Mouse (Mus musculus) brain, embryonic 14.5 days (tissue): ENCODE data around the gene Shkbp1. TPM values are rescaled to one million over a fixed set of nuclear protein-coding genes. Genes with fewer than 3 reads are reported as not detected.

Experiments
- DNase-seq: peaks from one replicate; pipeline ENCODE4 v3.0.0-alpha.2; 2011; ENCODE audit warnings: low read depth
- CTCF ChIP-seq: fragments of 200-500 bp; IDR thresholded peaks from 2 replicates; pipeline ENCODE4 v1.5.1; 2012; ENCODE audit warnings: inconsistent platforms, mild to moderate bottlenecking, moderate library complexity, borderline replicate concordance; ENCODE audit not compliant: insufficient read depth, insufficient read length; ENCODE audit errors: extremely low read depth
- POLR2A ChIP-seq: fragments of 200-500 bp; IDR thresholded peaks from 2 replicates; pipeline ENCODE4 v1.6.1; 2012; ENCODE audit warnings: mild to moderate bottlenecking, inconsistent platforms, borderline replicate concordance; ENCODE audit not compliant: poor library complexity, insufficient read depth, insufficient read length, severe bottlenecking; ENCODE audit errors: extremely low read depth
- polyA plus RNA-seq: library from polyadenylated mRNA; depleted of rRNA; stranded (reverse); fragments of >200 nt; gene quantifications from 2 replicates; pipeline ENCODE4 v1.2.3, GENCODE M21; 2012; rRNA removed

The Shkbp1 gene
- polyA plus RNA-seq, 1 experiment: 142 TPM

- no peak for DNase-seq
- TF ChIP-seq CTCF: no peak
- no peak for TF ChIP-seq POLR2A
Observed at GRCm38 (mm10) chr7:27298816-27299215, 57.0 kb downstream of the Shkbp1 start.

DNA sequence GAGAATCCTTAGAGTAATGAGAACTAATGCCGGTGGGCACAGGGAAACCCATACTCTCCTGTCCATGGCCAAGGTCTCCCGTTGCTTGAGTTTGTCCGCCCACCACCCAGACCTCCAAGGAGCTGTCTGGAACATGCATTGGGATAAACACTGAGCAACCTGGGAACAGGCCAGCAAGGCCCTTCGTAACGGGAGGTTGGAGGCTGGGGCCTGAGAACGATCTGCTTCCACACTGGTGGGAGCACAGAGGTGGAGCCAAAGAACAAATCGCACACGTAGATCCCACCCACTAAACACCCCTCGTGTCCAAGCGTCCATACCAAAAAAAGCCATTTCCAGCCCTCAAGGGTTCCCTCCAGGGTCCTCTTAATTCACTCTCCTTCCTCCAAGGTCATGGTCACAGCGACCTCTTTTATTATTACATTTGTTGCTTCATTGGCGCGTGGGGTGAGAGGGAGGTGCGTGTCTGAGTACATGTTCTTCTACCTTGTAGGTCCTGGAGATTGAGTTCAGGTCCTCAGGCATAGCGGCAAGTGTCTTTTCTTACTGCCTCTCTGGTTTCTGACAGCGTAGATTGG is 57.7 kb downstream of the Shkbp1 start:
- DNase-seq: no peak
- no peak for TF ChIP-seq POLR2A
- TF ChIP-seq CTCF: no peak

- no peak for DNase-seq
- TF ChIP-seq POLR2A (no peak), CTCF (no peak)
Observed at GRCm38 (mm10) chr7:27296518-27296917, 59.3 kb downstream of the Shkbp1 start.

GRCm38 (mm10) chr7:27295956-27296355 is 59.9 kb downstream of the Shkbp1 start:
- TF ChIP-seq POLR2A: no peak
- no peak for TF ChIP-seq CTCF
- DNase-seq: no peak

Other genes starting within 250 kb of the Shkbp1 start
- 0.05 TPM in 1 of 2 replicates, not detected in the other for gene Cyp2f2, start 236.1 kb downstream of the Shkbp1 start, polyA plus RNA-seq
- not detected in 2 replicates for gene Cyp2t4, start 202.3 kb downstream of the Shkbp1 start, polyA plus RNA-seq
- gene Egln2, start 189.2 kb downstream of the Shkbp1 start, polyA plus RNA-seq: 129 and 131 TPM in 2 replicates
- gene Rab4b, start 177.1 kb downstream of the Shkbp1 start, polyA plus RNA-seq: 81.4 and 86.7 TPM in 2 replicates
- 0.16 TPM in 1 of 2 replicates, not detected in the other for gene Gm21983, start 174.9 kb downstream of the Shkbp1 start, polyA plus RNA-seq
- 12.3 and 14.6 TPM in 2 replicates for gene Mia, start 174.9 kb downstream of the Shkbp1 start, polyA plus RNA-seq
- 11.9 and 13.2 TPM in 2 replicates for gene BC024978, start 160.2 kb downstream of the Shkbp1 start, polyA plus RNA-seq
- 320 and 444 TPM in 2 replicates for gene Snrpa, start 159.7 kb downstream of the Shkbp1 start, polyA plus RNA-seq
- 15.3 and 15.9 TPM in 2 replicates for gene Itpkc, start 127.4 kb downstream of the Shkbp1 start, polyA plus RNA-seq
- gene Coq8b, start 123.0 kb downstream of the Shkbp1 start, polyA plus RNA-seq: 42.6 and 50.1 TPM in 2 replicates
- gene Numbl, start 97.6 kb downstream of the Shkbp1 start, polyA plus RNA-seq: 109 and 112 TPM in 2 replicates
- gene Ltbp4, start 18.3 kb downstream of the Shkbp1 start, polyA plus RNA-seq: 24.3 and 24.4 TPM in 2 replicates
- gene Gm20479, start 1.4 kb upstream of the Shkbp1 start, polyA plus RNA-seq: 0.20 TPM in 1 of 2 replicates, not detected in the other
- gene Sptbn4, start 91.7 kb upstream of the Shkbp1 start, polyA plus RNA-seq: 21.0 and 30.4 TPM in 2 replicates
- gene Blvrb, start 92.0 kb upstream of the Shkbp1 start, polyA plus RNA-seq: 13.9 and 19.1 TPM in 2 replicates
- gene Sertad3, start 117.7 kb upstream of the Shkbp1 start, polyA plus RNA-seq: 7.8 and 12.6 TPM in 2 replicates
- 4.7 and 5.7 TPM in 2 replicates for gene Sertad1, start 130.9 kb upstream of the Shkbp1 start, polyA plus RNA-seq
- 1.8 and 2.4 TPM in 2 replicates for gene Prx, start 143.3 kb upstream of the Shkbp1 start, polyA plus RNA-seq
- gene Hipk4, start 167.2 kb upstream of the Shkbp1 start, polyA plus RNA-seq: 1.5 and 1.8 TPM in 2 replicates
- 192 and 200 TPM in 2 replicates for gene Pld3, start 197.2 kb upstream of the Shkbp1 start, polyA plus RNA-seq
- gene 2310022A10Rik, start 197.2 kb upstream of the Shkbp1 start, polyA plus RNA-seq: 42.8 and 52.7 TPM in 2 replicates
- gene Akt2, start 235.5 kb upstream of the Shkbp1 start, polyA plus RNA-seq: 74.2 and 78.8 TPM in 2 replicates